Mouse (Mus musculus) spleen, adult 2 months (tissue): ENCODE results near the gene Scp2.

Source experiments
- CTCF ChIP-seq: fragments of 200-500 bp; IDR thresholded peaks from 2 replicates; pipeline ENCODE4 v1.5.1; 2011; ENCODE audit warnings: mild to moderate bottlenecking, inconsistent platforms; ENCODE audit not compliant: insufficient read depth, insufficient read length, insufficient replicate concordance; ENCODE audit errors: extremely low read depth
- POLR2A ChIP-seq: fragments of 200-500 bp; IDR thresholded peaks from 2 replicates; pipeline ENCODE4 v1.6.1; 2011; ENCODE audit warnings: low read depth, low read length, inconsistent platforms

DNA sequence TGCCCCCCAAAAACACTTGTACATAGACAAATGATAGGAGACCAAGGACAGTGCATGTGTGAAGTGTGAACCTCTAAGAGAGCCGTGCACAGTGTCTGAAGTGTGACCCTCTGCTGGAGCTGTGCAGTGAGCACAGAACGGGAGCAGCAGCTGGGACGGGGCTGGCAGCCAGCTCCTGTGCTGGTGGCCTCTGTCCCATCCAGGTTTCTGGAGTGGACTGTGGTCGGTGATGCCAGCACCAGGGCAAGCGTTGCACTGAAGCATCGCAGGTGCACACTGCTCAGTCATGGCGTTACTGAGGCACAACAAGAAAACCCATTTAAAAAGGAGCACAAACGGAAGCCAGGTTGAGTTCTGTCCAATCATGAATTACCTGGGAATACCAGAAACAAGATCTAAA lies 98.7 kb downstream of the Scp2 start:
- TF ChIP-seq CTCF: no peak
- TF ChIP-seq POLR2A: no peak
